Mouse (Mus musculus) embryo, embryonic 11.5 days (tissue): ENCODE measurements at regions not wholly inside any gene's neighbourhood (a gene's known extent, or its start where the extent isn't known, plus 50 kb on each side); places are given as distances from the start of the nearest gene placed in this dataset.
A peak's percentile ranks its signal among the peaks of the same experiment; 100 is the strongest.

Experiments used
- DNase-seq: peaks from one replicate; pipeline ENCODE4 v3.0.0-alpha.2; 2012; ENCODE audit warnings: low read depth, low spot score

- DNase-seq, result peak; percentile 9
Observed at GRCm38 (mm10) chr12:38928786-38929351, 149.7 kb downstream of the Etv1 start.

DNA sequence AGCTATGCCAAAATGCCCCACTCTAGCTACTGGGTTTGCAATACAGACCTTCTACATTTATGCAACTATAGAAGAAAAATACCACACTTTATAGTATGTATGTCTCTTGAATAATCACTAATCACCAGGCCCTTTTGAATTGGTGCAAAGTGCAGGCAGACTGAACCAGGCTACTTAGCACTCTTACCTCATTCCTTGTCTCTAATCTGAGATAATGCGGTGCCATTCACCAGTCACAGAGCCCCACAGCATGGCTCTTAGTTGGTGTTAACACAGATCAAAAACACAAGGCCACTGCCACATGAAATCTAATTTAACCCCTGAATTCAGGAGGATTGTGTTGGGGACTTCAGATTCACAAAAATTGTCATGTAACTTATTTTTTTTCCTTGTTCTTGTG is 150.5 kb downstream of the Etv1 start:
- DNase-seq, result no peak

DNA sequence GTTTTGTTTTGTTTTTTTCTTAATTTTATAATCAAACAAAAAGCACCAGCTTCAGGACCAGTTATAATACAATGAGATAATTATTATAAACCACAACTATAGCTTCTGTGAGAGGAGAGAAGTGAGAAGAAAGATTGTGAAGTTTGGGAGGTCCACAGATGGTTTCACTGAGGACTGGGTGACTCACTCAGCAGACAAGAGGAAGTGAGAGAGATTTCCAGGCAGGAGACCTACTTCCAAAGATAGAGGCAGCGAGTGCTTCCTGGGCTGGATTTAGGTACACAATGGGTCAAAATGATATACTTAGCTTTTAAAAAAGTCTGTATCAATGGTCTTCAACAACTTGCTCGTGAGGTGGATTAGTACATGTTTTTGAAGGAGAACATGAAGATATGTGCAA is 152.6 kb downstream of the Etv1 start:
- DNase-seq, result no peak

GRCm38 (mm10) chr12:38959605-38960004 is 180.4 kb downstream of the Etv1 start:
- DNase-seq, result no peak

- no peak for DNase-seq
Observed at GRCm38 (mm10) chr12:38962302-38962701, 183.1 kb downstream of the Etv1 start.

DNA sequence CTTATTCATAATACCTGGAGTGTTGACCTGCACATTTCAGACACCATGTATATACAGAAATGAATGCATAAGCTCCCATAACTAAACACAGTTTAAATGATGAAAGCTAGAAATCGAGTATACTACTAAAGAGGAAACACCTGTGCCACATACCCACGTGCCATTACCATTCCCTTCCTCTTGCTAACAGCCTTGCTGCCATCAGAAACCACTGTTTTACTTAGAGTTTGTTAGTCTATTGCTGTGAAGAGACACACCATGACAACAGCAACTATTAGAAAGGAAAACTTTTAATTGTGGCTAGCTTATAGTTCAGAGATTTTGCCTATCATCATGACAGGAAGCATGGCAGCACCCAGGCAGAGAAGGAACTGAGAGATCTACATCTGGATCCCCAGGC is 191.2 kb downstream of the Etv1 start:
- DNase-seq, result no peak

DNA sequence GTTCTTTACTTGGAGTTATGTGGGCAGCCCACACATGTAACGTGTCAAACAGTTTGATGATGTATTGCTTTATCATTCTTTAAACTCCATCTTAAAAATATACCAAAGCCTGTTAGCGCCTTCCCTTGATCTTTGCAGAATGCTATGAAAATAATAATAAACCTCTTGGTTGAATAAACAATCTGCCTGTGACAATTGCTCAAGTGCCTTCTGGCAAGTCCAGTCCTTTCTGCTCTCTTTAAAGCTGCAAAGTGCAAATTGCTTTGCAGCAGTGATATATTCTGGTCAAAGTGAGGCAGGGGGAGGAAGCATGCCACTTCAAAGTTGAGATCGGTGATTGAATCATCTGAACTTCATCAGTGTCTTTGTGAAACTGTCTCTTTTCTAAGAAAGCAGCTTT is 193.0 kb downstream of the Etv1 start:
- no peak for DNase-seq

GRCm38 (mm10) chr12:38975508-38975907 is 196.3 kb downstream of the Etv1 start:
- no peak for DNase-seq

DNA sequence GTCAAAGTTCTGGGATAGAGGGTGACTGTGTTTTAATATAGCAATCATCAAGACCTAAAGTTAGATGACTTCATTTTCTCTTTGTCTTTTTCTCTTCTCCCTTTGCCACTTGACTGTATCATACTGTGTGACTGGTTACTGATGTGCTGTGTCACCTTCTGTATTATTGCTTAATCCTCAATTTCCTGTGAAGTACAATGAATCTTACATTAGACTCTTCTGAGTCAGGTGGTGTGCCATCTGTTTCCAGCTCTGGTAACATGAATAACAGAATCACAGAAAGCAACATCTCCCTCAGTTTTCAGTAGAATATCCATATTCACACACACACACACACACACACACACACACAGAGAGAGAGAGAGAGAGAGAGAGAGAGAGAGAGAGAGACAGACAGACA is 203.2 kb downstream of the Etv1 start:
- no peak for DNase-seq

- no peak for DNase-seq
Observed at GRCm38 (mm10) chr12:38985909-38986308, 206.7 kb downstream of the Etv1 start.

DNA sequence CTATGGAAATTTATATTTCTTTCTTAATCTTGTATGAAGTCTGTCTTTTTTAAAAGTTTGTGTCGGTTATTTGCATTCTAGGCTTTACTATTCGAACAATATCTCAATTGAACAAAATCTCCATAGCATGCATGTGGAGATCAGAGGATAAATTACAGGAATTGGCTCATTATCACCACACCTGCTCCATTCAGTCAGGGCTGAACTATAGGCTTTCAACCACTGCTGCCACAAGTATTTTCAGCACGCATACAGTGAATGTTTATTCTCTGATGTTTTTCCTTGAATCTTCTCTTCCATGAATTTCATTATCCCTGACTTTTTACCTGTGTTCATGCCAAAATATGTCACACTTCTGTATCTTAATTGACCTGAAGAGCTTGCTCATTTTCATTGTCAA is 207.2 kb downstream of the Etv1 start:
- no peak for DNase-seq

- DNase-seq, result no peak
Observed at GRCm38 (mm10) chr12:38987277-38987676, 208.1 kb downstream of the Etv1 start.

- no peak for DNase-seq
Observed at GRCm38 (mm10) chr12:38987819-38988218, 208.6 kb downstream of the Etv1 start.

DNA sequence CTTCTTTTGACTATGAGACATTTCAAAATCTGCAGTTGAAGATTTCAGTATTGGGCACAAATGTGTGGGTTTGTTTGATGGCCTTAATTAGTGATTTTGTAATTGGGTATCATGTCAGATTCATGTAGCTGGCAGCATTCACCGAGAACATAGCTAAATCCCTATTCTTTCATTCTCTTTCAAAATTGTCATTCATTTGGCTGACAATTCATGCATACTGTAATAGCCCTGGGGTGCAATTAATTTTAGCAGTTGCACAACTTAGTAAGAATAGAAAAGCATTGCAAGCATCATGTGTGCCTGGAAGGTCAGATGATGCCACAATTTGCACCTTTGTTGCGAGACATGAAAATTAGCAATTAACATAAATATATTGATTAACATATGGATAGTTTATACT is 248.0 kb downstream of the Etv1 start:
- DNase-seq, result no peak

DNA sequence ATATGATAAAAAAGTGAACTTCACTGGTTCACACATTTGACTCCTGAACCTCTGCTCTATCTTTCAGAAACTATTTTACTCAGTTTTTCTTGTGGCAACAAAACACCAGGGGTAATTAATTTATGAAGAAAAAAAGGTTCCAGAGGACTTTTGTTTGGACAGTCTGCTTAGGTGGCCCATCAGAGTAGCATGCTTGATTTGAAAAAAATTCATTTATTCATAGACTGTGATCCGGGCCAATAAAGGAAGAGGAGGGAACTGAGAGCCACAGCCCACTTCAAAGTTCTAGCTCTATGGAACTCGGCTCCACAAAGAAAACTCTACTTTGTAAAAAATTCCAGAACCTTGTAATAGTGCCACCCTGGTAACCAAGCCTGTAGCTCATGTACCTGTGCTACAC is 248.8 kb downstream of the Etv1 start:
- DNase-seq, result no peak

- no peak for DNase-seq
Observed at GRCm38 (mm10) chr12:39033982-39034381, 254.8 kb downstream of the Etv1 start.

DNA sequence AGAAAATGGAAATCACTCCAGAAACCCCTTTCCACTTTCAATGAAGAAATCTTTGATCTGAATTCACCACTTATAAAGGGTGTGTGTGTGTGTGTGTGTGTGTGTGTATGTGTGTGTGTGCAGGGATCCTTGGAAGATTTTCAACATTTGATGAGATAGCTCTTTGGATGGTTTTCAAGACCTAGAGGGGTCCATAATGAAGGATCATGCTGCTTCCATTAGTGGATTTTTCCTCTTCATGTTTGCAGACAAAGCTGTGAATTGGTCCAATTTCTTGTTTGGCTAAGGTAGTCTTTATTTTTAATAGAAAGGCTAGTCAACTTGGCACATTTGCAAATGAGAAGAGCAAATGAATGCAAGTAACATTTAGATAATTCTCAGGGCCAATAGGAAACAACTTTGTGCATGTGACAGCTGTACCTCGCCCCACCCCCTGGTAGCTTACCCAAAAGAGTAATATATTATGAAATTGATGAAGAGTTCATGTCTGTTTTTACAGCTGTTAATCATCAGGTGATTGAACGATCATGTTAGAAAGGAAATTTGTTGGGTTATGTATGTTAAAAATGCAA is 257.4 kb downstream of the Etv1 start:
- DNase-seq, result no peak

DNA sequence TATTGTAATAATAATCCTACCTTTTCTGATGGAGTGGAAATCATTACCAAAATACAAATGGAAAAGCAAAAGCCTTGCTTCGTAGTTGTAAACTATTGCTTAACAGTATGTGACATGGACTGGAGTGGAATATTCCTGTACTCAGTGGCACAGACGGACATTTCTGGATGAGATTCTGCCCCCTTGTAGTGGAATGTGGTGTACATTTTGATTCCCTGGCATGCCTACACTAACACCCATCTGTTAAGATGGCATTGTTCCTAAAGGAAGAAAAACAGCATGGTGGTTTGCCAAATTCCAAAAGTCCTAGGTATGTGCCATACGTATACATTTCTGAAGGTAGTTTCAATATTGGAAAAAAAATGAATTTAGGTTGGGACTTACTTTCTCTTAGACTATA is 258.9 kb downstream of the Etv1 start:
- DNase-seq, result no peak

DNA sequence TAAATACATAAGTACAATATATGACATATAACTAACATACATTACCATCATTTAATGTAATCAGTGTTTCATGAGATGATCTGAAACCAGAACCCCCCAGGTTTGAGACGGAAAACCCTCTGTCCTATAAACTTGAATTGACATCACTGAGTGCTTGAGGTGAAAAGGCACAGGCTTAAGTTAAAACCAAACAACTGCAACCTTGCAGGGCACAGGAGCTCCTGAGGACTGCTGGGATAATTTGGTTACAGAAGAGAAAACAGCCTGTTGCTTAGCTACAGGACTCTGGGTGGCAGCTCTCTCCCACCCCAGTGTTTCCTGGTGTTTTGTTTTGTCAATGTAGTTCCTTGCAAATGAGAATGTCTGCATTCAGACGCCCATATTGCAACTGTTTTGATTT is 259.5 kb downstream of the Etv1 start:
- DNase-seq, result no peak

DNA sequence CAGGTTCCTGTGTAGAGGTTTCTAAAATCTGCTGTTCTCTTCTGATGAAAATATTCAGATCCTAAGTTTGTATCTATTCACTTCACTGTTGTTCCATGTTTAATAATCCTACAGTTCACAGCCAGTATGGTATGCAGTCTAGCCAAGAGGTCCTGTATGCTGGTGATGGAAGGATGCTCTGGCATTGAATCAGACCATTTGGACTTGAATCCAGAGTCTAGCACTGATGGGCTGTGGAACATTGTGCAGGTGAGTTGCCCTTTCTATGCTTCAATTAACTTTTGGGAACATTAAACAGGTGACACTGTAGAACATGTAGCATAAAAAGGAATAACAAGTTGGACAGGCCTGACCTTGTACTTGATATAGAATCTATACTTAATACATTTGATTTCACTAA is 267.9 kb downstream of the Etv1 start:
- no peak for DNase-seq

GRCm38 (mm10) chr12:39048441-39048840 is 269.3 kb downstream of the Etv1 start:
- no peak for DNase-seq

GRCm38 (mm10) chr12:39048958-39049357 is 269.8 kb downstream of the Etv1 start:
- peak; percentile 7 for DNase-seq

DNA sequence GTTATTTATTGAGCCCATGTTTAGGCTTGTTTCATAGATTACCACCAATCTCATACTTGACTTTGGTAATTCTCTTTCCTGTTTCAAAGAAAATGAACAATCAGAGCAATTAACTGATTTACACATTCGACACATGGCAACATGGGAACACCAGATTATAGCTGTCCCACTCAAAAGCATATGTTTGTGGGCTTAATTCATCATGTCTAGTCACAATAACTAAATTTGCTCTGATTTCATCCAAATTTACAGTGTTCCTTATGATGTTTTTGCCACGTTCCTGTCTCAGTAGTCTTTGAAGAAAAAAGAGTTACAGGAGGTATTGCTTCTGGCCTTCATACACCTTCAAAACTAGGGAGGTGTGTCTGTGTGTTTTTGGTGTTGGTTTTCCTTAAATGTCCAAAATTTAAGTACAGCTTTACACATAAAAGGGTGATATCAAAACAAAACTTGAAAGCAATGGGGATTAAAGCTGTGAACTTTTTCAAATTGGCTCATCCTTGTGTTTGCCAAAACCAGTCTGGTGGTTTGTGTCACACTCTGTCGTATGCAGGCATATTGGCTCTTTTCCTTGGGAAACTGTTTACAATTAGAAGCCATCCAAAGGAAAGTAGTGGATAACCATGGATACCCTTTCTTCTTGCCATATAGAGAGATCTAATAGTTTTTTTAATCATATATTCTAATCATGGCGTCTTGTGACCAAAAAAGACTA is 291.3 kb downstream of the Etv1 start:
- no peak for DNase-seq
